Mouse (Mus musculus) lung, embryonic 16.5 days (tissue): ENCODE data around the gene Wwox. TPM values are rescaled to one million over a fixed set of nuclear protein-coding genes. Genes with fewer than 3 reads are reported as not detected.

Experiments
- ATAC-seq: fragments of 200-750 bp; cut with Nextera tagmentation; 2 replicates; pipeline ENCODE4 v1.8.0; 2017; ENCODE audit warnings: low read depth, mild to moderate bottlenecking, moderate library complexity
- H3K27ac ChIP-seq: fragments of 300-500 bp; sonication (generic); 2 replicates; pipeline ENCODE4 v1.5.1; 2014; ENCODE audit warnings: mild to moderate bottlenecking, control low read depth, low read length
- H3K27me3 ChIP-seq: fragments of 300-500 bp; sonication (generic); 2 replicates; pipeline ENCODE4 v1.6.1; 2014; ENCODE audit warnings: low read depth, low read length, mixed read lengths; ENCODE audit not compliant: control insufficient read depth, insufficient read depth
- H3K36me3 ChIP-seq: fragments of 300-500 bp; sonication (generic); 2 replicates; pipeline ENCODE4 v1.6.1; 2014; ENCODE audit warnings: low read length; ENCODE audit not compliant: control insufficient read depth, insufficient read depth
- H3K4me1 ChIP-seq: fragments of 300-500 bp; sonication (generic); replicated peaks from 2 replicates; pipeline ENCODE4 v1.6.1; 2014; ENCODE audit warnings: low read length, mixed read lengths; ENCODE audit not compliant: control insufficient read depth, insufficient read depth
- H3K4me2 ChIP-seq: fragments of 300-500 bp; sonication (generic); 2 replicates; pipeline ENCODE4 v1.6.1; 2014; ENCODE audit warnings: low read depth, low read length, control low read depth
- H3K4me3 ChIP-seq: fragments of 300-500 bp; sonication (generic); 2 replicates; pipeline ENCODE4 v1.5.1; 2014; ENCODE audit warnings: mild to moderate bottlenecking, low read length, control low read depth
- H3K9ac ChIP-seq: fragments of 300-500 bp; sonication (generic); 2 replicates; pipeline ENCODE4 v1.6.1; 2014; ENCODE audit warnings: low read length, control low read depth
- H3K9me3 ChIP-seq: fragments of 300-500 bp; sonication (generic); 2 replicates; pipeline ENCODE4 v1.6.1; 2016; ENCODE audit warnings: low read length; ENCODE audit not compliant: control insufficient read depth
- WGBS: fragments of 180-500 bp; shearing (Covaris S2); extraction: QIAGEN DNeasy Blood & Tissue Kit; methylation state at CpG from one replicate; pipeline ENCODE4 v1.1.7; 2014; 5-methylcytosine and 5-hydroxymethylcytosine counted together
- polyA plus RNA-seq: library from polyadenylated mRNA; unstranded; fragments of >200 nt; fragmentation: Nextera tagmentation; extraction: Ambion mirVana; gene quantifications from 2 replicates; pipeline ENCODE4 v1.2.1, GENCODE M21; 2015

The Wwox gene
- polyA plus RNA-seq, 1 experiment from 2014 or later = 20.2 TPM

DNA sequence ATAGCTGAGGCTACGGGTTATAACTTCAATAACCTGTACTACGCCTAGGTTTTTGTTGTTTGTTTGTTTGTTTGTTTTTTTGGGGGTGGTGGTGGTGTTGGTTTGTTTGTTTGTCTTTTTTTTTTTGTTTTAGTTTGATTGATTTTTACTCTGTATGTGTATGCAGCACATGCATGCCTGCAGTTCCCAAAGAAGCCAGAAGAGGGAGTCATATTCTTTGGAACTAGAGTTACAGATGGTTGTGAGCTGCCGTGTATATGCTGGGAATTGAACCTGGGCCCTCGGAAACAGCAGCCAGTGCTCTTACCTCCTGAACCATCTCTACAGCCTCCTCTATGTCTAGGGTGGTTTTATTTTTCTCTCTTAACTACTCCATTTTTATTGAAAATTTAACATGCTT, 689.9 kb downstream of the Wwox start:
- Histone ChIP-seq H3K36me3 (no peaks in the 10 kb centered on the region), H3K9ac (no peak overlapping the region), H3K9me3 (no peaks in the 10 kb centered on the region), H3K4me2 (no peak overlapping the region), H3K27ac (no peak overlapping the region), H3K27me3 (no peaks in the 10 kb centered on the region), H3K4me1 (no peaks in the 10 kb centered on the region), H3K4me3 (no peak overlapping the region)
- ATAC-seq = no peak
- 90% methylated on average over 4 of the region's 4 CpGs for WGBS

DNA sequence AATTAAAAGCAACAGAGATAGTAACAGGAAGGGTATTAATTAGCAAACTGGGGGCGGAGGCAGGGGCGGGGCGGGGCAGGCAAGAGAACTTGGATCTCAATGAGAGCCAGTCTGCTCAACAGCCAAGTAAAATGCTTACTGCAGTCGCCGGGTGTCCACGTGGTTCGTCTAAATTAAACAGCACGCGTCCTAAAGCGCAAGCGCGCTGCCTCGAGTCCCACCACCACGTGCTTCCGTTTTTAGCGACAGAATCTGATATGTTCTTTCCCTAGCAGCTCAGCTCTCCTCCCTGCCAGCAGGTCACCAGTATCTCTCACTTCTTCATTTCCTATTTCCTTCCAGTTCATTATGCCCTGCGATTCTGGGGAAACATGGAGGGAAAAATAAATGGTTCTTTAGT, 693.7 kb downstream of the Wwox start:
- H3K4me1 ChIP-seq = no peaks in the 10 kb centered on the region
- no peaks in the 10 kb centered on the region for H3K27me3 ChIP-seq
- H3K9me3 ChIP-seq = peaks cover 3% of the 10 kb centered on the region
- WGBS = 65% methylated on average over 17 of the region's 17 CpGs
- no peak overlapping the region for H3K4me2 ChIP-seq
- no peak overlapping the region for H3K27ac ChIP-seq
- no peak overlapping the region for H3K9ac ChIP-seq
- H3K36me3 ChIP-seq = no peaks in the 10 kb centered on the region
- ATAC-seq = no peak
- no peak overlapping the region for H3K4me3 ChIP-seq

DNA sequence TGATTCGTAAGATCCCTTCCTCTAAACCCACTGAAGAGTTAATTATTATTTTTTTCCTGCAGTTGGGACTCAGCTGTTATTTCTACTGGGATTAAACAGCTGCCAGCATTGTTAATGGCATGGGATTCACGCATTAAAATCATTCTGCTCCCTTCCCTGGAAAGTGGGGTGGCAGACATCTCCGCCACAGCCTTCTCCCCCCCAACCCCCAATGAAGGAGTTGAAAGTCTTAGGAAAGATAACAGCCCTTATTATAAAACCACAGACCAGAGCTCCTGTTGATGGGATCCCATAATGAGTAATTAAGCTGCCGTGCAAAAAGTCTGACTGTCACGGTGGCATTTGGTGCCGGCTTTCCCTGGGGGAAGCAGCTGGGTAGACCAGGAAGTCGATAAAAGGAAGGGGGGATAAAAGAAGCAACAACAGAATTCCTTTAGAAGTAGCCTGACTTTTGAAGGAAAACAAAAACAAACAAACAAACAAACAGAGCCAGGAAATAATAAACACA, 694.3 kb downstream of the Wwox start:
- H3K4me1 ChIP-seq = no peaks in the 10 kb centered on the region
- peaks cover 3% of the 10 kb centered on the region for H3K9me3 ChIP-seq
- no peak overlapping the region for H3K4me3 ChIP-seq
- 58% methylated on average over 7 of the region's 7 CpGs for WGBS
- H3K27ac ChIP-seq = no peak overlapping the region
- H3K9ac ChIP-seq = no peak overlapping the region
- ATAC-seq = no peak
- H3K27me3 ChIP-seq = no peaks in the 10 kb centered on the region
- H3K4me2 ChIP-seq = no peak overlapping the region
- H3K36me3 ChIP-seq = no peaks in the 10 kb centered on the region

DNA sequence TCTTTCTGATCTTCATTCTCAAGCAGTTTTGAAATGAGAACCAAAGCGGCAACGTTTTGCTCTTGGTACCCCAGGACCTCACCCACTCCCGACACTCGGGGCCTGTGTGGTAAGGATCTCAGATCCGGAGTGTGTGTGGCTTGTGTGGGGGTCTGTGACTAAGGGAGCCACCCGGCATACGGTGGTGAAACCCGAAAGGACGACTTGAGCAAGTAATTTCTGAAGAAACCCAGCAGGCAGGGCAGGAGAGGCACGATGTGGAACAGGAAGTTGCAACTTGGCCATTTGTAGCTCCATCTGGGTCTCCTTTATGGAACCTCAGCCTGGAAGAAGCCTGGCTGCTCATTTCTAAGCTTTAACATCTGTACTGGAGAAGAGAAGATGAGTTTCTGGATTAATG, 697.4 kb downstream of the Wwox start:
- Histone ChIP-seq H3K9ac (no peak overlapping the region), H3K27ac (no peak overlapping the region), H3K4me3 (no peak overlapping the region), H3K4me2 (no peak overlapping the region), H3K36me3 (no peaks in the 10 kb centered on the region), H3K27me3 (no peaks in the 10 kb centered on the region), H3K9me3 (peaks cover 3% of the 10 kb centered on the region), H3K4me1 (no peaks in the 10 kb centered on the region)
- WGBS = 90% methylated on average over 10 of the region's 10 CpGs
- no peak for ATAC-seq

DNA sequence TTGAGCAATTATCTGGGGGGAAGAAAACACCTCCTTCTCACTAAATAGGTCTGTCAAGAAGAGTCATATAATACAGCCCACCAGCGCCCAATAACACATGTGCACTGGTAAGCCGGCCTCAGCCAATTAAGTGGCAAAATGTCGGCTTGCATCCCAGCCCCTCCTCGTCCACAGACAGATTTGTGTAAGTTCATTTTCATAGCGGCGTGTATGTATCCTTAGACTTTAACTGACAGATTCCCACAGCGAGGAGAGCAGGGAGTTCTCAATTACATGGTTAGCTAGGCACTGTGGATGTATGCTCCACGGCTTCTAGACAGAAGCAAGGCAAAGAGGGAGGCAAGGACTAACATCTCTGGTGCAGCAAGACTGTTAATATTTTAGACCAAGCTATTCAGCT, 702.2 kb downstream of the Wwox start:
- no peaks in the 10 kb centered on the region for H3K27me3 ChIP-seq
- H3K4me2 ChIP-seq = no peak overlapping the region
- no peak overlapping the region for H3K9ac ChIP-seq
- ATAC-seq = no peak
- no peak overlapping the region for H3K27ac ChIP-seq
- peaks cover 3% of the 10 kb centered on the region for H3K9me3 ChIP-seq
- no peaks in the 10 kb centered on the region; the same call in 1 of the 2 replicates for H3K4me1 ChIP-seq
- 64% methylated on average over 8 of the region's 8 CpGs for WGBS
- H3K4me3 ChIP-seq = no peak overlapping the region
- H3K36me3 ChIP-seq = no peaks in the 10 kb centered on the region

DNA sequence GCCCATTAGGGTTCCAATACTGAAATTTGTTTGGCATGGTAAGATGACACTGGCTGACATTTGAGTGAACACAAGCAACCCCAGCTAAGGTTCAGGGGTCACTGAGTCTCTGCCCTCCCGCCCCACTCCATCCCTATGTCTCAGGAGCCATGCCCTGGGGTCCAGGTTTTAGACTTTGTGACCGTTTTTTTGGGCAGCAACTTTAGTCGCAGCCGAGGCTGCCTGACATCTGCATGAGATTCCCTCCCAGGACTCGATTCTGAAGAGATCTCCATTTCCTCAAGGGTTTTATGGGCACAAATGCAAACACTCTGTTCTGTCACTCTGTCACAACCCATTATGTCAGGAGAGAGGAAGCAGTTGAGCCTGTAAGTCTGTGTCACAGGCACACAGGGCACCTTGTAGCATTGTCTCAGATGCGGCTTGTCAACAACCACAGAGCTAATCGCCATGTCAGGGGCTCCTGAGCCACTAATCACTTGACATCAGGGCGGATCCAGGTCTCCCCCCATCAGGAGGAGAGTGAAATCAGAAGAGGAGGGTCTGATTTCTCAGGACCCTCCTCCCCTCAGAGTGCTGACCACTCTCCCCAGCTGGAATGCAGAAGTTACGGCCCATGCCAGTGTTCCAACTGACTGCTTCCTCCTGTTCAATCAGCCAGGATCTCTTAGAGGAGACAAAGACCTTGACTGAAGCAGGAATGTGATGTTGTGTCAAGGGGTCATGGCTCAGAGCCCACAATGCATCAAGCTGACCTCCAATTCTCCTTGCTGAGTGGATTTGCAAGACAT, 704.3 kb downstream of the Wwox start:
- Histone ChIP-seq H3K4me3 (no peak overlapping the region), H3K36me3 (no peaks in the 10 kb centered on the region), H3K9me3 (no peaks in the 10 kb centered on the region), H3K27ac (no peak overlapping the region), H3K9ac (no peak overlapping the region), H3K4me1 (peaks cover 3% of the 10 kb centered on the region; the same call in 1 of the 2 replicates), H3K4me2 (no peak overlapping the region), H3K27me3 (no peaks in the 10 kb centered on the region)
- WGBS = 52% methylated on average over 9 of the region's 9 CpGs
- no peak for ATAC-seq

DNA sequence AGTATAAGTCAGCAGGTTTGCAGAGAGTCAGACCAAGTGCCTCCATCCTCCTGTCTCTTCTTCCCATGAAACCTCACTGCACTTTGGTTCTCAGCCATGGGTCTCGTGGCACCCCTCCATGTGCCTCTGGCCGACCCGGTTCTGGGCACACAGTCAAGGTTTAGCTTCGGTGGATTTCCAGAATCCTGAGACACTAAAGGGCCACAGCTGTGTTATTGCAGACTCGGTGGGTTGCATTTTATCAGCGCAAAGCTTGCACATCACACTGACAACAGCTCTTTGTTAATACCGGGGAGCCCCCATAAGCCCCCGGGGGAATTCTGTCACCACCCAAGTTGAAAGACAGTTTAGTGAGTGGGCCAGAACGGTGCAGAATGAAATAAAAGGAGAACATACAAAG, 707.6 kb downstream of the Wwox start:
- Histone ChIP-seq H3K27me3 (no peaks in the 10 kb centered on the region; the same call in 1 of the 2 replicates), H3K4me2 (no peak overlapping the region), H3K27ac (no peak overlapping the region), H3K4me1 (peaks cover 20% of the 10 kb centered on the region), H3K36me3 (no peaks in the 10 kb centered on the region), H3K9ac (no peak overlapping the region), H3K4me3 (no peak overlapping the region), H3K9me3 (no peaks in the 10 kb centered on the region)
- 51% methylated on average over 9 of the region's 9 CpGs for WGBS
- peak; percentile 37; the same call in 1 of the 2 replicates for ATAC-seq

DNA sequence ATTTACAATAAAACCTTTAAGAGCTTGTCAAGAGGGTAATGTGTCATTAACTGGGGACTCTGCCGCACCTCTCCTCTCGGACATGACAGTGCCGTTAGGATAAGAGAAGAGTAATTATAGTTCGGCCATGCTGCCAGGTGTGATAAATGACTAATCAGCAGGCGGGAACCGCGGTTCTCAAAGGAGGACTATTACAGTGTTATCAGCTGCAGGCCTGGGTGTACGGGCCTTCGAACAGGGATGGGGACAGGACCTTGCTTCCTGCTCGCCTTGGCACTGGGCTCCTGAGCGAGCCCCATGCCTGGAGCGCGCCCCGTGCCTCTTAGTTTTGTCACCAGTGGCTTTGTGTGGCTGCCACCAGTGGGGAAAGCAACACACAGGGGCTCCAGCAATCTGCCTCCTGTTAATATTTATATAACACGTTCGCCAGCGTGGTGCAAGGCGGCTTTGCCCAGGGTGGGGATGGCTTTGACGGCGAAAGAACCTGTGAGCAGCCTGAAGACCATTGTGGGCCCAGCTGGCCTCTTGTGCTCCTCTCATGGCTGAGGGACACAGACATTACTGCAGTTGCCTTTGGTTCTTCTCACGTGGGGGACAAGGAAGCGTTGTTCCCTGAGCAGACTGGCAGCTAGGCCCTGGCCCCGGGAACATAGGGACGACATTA, 711.1 kb downstream of the Wwox start:
- WGBS = 39% methylated on average over 24 of the region's 24 CpGs

DNA sequence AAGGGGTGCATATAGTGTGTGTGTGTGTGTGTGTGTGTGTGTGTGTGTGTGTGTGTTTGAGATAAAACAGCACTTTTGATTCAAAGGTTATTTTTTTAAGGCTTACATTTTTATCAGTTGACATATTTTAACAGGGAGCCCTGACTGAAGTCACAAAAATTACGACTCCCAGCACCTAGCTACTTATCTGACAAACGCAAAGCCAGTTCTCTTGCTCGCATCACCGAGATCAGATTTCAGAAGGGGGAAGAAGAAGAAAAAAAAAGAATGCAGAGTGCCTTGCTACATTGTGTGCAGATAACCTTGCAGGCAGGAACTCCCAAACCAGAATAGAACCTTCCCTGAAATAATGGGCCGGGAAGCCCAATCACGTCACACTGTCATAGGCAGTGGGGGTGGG, 712.0 kb downstream of the Wwox start:
- H3K27ac ChIP-seq = no peak overlapping the region
- H3K9ac ChIP-seq = no peak overlapping the region
- 7% methylated on average over 6 of the region's 6 CpGs for WGBS
- peaks cover 25% of the 10 kb centered on the region for H3K4me1 ChIP-seq
- H3K4me3 ChIP-seq = no peak overlapping the region
- no peaks in the 10 kb centered on the region; the same call in 1 of the 2 replicates for H3K27me3 ChIP-seq
- ATAC-seq = no peak
- no peaks in the 10 kb centered on the region for H3K9me3 ChIP-seq
- no peaks in the 10 kb centered on the region for H3K36me3 ChIP-seq
- no peak overlapping the region for H3K4me2 ChIP-seq

More for the DNA sequence above, 711.1 kb downstream of the Wwox start:
- Histone ChIP-seq H3K9ac (peak overlapping the region; percentile 20; the same call in 1 of the 2 replicates), H3K9me3 (no peaks in the 10 kb centered on the region), H3K27ac (no peak overlapping the region), H3K36me3 (no peaks in the 10 kb centered on the region), H3K27me3 (no peaks in the 10 kb centered on the region; the same call in 1 of the 2 replicates), H3K4me3 (no peak overlapping the region), H3K4me2 (no peak overlapping the region), H3K4me1 (peaks cover 21% of the 10 kb centered on the region)
- 0 out of 2 replicates have a peak, but pooled peaks have one; percentile 27 for ATAC-seq
